Mouse (Mus musculus): ENCODE measurements around the gene 0610012G03Rik. TPM values are rescaled to one million over a fixed set of nuclear protein-coding genes. Genes with fewer than 3 reads are reported as not detected.

Gene 0610012G03Rik
- 126 and 129 TPM in 2 replicates for polyA plus RNA-seq (2014; fragmentation: Nextera tagmentation; extraction: Ambion mirVana)

DNA sequence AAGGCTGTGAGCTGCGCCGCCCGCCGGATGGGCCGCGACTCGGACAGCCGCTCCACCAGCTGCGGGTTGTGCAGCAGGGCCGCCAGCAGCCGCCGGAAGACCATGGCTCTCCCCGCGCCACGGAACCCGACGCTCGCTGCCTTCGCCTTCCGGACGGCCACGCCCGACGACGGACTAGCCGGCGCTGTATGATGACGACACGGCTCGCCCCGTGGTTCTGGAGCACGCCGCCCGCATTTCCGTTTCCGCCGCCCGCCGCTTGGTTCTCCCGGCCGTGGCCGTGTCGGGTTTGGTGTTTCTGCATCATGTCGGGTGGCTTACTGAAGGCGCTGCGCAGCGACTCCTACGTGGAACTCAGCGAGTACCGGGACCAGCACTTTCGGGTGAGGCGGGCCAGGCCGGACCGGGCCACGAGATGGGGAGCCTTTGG lies at the start of gene 0610012G03Rik, which contains the start of gene Ncbp2:
TSS of gene 0610012G03Rik (minus strand) at position 150 of the 430 bp plus-strand sequence.
TSS of gene Ncbp2 (plus strand) at position 169 of the 430 bp plus-strand sequence.
- peak within 1 kb of the TSS; percentile 89 for H3K27ac ChIP-seq
- H3K9ac ChIP-seq, result peak within 1 kb of the TSS; percentile 85
- peak within 1 kb of the TSS; percentile 83 for H3K4me3 ChIP-seq (replicated peaks; ENCODE audit: low read length)
- WGBS, result under 1% methylated on average over 52 of the region's 55 CpGs
- peaks cover 18% of the 10 kb centered on the region for H3K36me3 ChIP-seq (replicated peaks; ENCODE audit: control insufficient read depth, insufficient read depth)
- DNase-seq (ENCODE audit: low spot score) (peak; percentile 99), ATAC-seq (ENCODE audit: low FRiP score) (peak; percentile 91)
- peaks cover 25% of the 10 kb centered on the region for H3K4me1 ChIP-seq (replicated peaks; ENCODE audit: control insufficient read depth, insufficient read depth, low read length)
- peak within 1 kb of the TSS; percentile 84 for H3K4me2 ChIP-seq (replicated peaks)
- no peaks in the 10 kb centered on the region for H3K27me3 ChIP-seq (ENCODE audit: control insufficient read depth, insufficient read depth, low read length)
- H3K9me3 ChIP-seq (ENCODE audit: control insufficient read depth, low read length), result no peaks in the 10 kb centered on the region

DNA sequence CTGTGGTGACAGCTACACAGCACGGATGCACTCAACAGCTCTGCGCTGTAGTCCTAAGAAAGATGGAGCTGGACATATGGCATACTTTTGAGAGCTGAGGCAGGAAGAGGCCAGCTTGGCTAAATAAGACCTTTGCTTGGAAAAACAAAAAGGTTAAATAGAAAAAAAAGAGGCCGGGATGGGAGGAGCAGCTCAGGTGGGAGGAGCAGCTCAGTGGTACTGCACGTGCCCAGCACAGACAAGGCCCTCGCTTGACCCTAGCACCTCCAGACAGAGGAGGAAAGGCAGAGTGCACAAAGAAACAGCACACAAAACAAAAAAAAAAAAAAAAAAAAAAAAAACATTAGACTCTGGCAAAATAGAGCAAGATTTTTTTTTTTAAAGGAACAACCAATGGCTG lies 48.1 kb upstream of the 0610012G03Rik start:
- WGBS, result 82% methylated on average over 5 of the region's 5 CpGs
- H3K4me3 ChIP-seq (replicated peaks; ENCODE audit: low read length), result no peak overlapping the region
- H3K4me2 ChIP-seq (replicated peaks), result no peak overlapping the region
- no peaks in the 10 kb centered on the region for H3K27me3 ChIP-seq (ENCODE audit: control insufficient read depth, insufficient read depth, low read length)
- DNase-seq (ENCODE audit: low spot score) (no peak), ATAC-seq (ENCODE audit: low FRiP score) (no peak)
- no peaks in the 10 kb centered on the region for H3K4me1 ChIP-seq (replicated peaks; ENCODE audit: control insufficient read depth, insufficient read depth, low read length)
- no peak overlapping the region for H3K9ac ChIP-seq
- peaks cover 12% of the 10 kb centered on the region for H3K36me3 ChIP-seq (replicated peaks; ENCODE audit: control insufficient read depth, insufficient read depth)
- H3K27ac ChIP-seq, result no peak overlapping the region
- H3K9me3 ChIP-seq (ENCODE audit: control insufficient read depth, low read length), result no peaks in the 10 kb centered on the region

DNA sequence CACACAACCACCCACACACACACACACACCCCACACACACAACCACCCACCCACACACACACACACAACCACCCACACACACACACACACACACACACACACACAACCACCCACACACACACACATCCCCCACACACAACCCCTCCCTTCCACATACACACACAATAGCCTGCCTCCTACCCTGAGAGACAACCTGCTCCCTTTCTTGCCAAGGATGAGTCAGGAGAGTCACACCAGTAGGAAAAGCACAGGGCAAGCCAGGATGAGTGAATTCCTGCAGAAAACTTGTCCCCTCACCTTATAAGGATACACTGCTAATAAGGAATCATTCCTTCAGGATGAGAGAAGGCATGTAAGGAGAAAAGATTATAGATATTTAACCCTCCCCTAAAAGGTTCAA lies 45.7 kb upstream of the 0610012G03Rik start:
- Histone ChIP-seq H3K9ac (no peak overlapping the region), H3K4me3 (replicated peaks; ENCODE audit: low read length) (no peak overlapping the region), H3K4me2 (replicated peaks) (no peak overlapping the region), H3K9me3 (ENCODE audit: control insufficient read depth, low read length) (no peaks in the 10 kb centered on the region), H3K27me3 (ENCODE audit: control insufficient read depth, insufficient read depth, low read length) (no peaks in the 10 kb centered on the region), H3K27ac (no peak overlapping the region), H3K4me1 (replicated peaks; ENCODE audit: control insufficient read depth, insufficient read depth, low read length) (no peaks in the 10 kb centered on the region), H3K36me3 (replicated peaks; ENCODE audit: control insufficient read depth, insufficient read depth) (peaks cover 25% of the 10 kb centered on the region)
- ATAC-seq (ENCODE audit: low FRiP score) (no peak), DNase-seq (ENCODE audit: low spot score) (no peak)

DNA sequence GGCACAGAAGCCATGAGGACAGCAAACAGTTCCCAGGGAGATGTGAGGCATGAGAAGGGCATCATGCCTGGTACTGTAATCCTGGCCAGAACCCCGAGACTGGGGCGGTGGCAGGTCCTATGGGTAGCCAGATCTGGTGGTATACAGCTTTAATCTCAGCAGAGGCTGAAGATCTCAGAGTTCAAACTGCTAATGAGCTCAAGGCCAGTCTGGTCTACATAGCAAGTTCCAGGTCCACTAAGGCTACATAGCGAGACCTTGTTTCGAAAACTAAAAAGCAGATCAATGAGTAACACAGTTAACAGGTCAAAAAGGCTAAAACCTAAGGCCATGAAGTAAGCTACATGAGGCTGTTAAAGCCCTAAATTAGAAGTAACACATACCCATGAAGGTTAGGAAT lies 44.9 kb upstream of the 0610012G03Rik start:
- Histone ChIP-seq H3K27me3 (ENCODE audit: control insufficient read depth, insufficient read depth, low read length) (no peaks in the 10 kb centered on the region), H3K4me1 (replicated peaks; ENCODE audit: control insufficient read depth, insufficient read depth, low read length) (no peaks in the 10 kb centered on the region), H3K27ac (no peak overlapping the region), H3K9ac (no peak overlapping the region), H3K4me3 (replicated peaks; ENCODE audit: low read length) (no peak overlapping the region), H3K36me3 (replicated peaks; ENCODE audit: control insufficient read depth, insufficient read depth) (peaks cover 27% of the 10 kb centered on the region), H3K9me3 (ENCODE audit: control insufficient read depth, low read length) (no peaks in the 10 kb centered on the region), H3K4me2 (replicated peaks) (no peak overlapping the region)
- DNase-seq (ENCODE audit: low spot score) (no peak), ATAC-seq (ENCODE audit: low FRiP score) (no peak)
- 97% methylated on average over 4 of the region's 4 CpGs for WGBS

DNA sequence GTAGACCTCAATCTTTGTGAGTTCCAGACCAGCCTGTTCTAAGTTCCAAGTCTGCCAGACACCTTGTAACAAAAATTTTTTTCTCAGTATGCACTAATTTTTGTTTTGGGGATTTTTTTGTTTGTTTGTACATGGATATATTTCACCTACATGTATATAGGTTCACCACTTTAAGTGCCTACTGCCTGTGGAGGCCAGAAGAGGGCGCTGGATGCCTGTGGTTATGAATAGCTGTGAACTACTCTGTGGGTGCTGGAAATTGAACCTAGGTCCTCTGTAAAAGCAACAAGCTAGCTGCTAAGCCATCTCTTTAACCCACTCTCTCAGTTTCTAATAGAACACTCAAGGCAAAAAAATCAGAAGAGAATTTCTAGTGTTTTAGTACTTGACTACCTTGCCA lies 43.7 kb upstream of the 0610012G03Rik start:
- Histone ChIP-seq H3K4me2 (replicated peaks) (no peak overlapping the region), H3K4me3 (replicated peaks; ENCODE audit: low read length) (no peak overlapping the region), H3K9ac (no peak overlapping the region), H3K9me3 (ENCODE audit: control insufficient read depth, low read length) (no peaks in the 10 kb centered on the region), H3K4me1 (replicated peaks; ENCODE audit: control insufficient read depth, insufficient read depth, low read length) (no peaks in the 10 kb centered on the region), H3K27me3 (ENCODE audit: control insufficient read depth, insufficient read depth, low read length) (no peaks in the 10 kb centered on the region), H3K27ac (no peak overlapping the region), H3K36me3 (replicated peaks; ENCODE audit: control insufficient read depth, insufficient read depth) (peaks cover 35% of the 10 kb centered on the region)
- ATAC-seq (ENCODE audit: low FRiP score) (no peak), DNase-seq (ENCODE audit: low spot score) (no peak)
- 55% methylated on average over 1 of the region's 1 CpGs for WGBS

DNA sequence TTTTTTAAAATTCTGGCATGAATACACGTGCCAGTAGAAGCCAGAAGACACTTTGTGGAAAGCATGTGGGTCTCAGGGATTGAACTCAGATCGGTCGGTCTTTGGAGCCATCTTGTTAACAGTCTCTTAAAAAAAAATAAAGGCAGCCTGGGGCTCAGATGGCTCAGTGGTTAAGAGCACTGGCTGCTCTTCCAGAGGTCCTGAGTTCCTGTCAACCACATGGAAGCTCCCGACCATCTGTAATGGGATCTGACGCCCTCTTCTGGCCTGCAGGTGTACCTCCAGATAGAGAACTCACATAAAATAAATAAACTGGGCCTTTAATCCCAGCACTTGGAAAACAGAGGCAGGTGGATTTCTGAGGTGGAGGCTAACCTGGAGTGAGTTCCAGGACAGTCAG lies 32.7 kb upstream of the 0610012G03Rik start:
- peaks cover 68% of the 10 kb centered on the region for H3K36me3 ChIP-seq (replicated peaks; ENCODE audit: control insufficient read depth, insufficient read depth)
- H3K9me3 ChIP-seq (ENCODE audit: control insufficient read depth, low read length), result no peaks in the 10 kb centered on the region
- ATAC-seq (ENCODE audit: low FRiP score), result no peak
- H3K4me3 ChIP-seq (replicated peaks; ENCODE audit: low read length), result no peak overlapping the region
- H3K27ac ChIP-seq, result no peak overlapping the region
- no peak overlapping the region for H3K4me2 ChIP-seq (replicated peaks)
- H3K4me1 ChIP-seq (replicated peaks; ENCODE audit: control insufficient read depth, insufficient read depth, low read length), result no peaks in the 10 kb centered on the region
- no peak overlapping the region for H3K9ac ChIP-seq
- no peaks in the 10 kb centered on the region for H3K27me3 ChIP-seq (ENCODE audit: control insufficient read depth, insufficient read depth, low read length)
- WGBS, result 76% methylated on average over 5 of the region's 5 CpGs
- DNase-seq (ENCODE audit: low spot score), result no peak

DNA sequence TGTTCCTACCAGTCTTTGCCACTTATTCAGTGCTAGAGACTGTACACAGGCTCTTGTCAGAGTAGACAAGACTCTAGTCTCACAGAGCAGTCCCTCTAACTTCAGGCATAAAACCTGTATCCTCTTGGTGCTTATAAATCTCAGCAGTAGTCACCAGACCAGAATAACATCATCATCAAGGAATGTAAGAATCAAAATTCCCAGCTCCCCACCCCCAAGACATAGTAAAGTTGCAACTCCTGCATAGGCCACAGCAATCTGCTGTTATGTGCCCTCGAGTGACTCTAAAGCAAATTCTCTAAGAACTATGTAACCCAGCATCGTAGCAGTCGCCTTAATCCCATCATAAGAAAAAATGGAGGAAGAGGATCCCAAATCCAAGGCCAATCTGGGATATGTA lies 31.2 kb upstream of the 0610012G03Rik start:
- Histone ChIP-seq H3K4me1 (replicated peaks; ENCODE audit: control insufficient read depth, insufficient read depth, low read length) (no peaks in the 10 kb centered on the region), H3K9ac (no peak overlapping the region), H3K27ac (no peak overlapping the region), H3K4me3 (replicated peaks; ENCODE audit: low read length) (no peak overlapping the region), H3K4me2 (replicated peaks) (no peak overlapping the region), H3K9me3 (ENCODE audit: control insufficient read depth, low read length) (no peaks in the 10 kb centered on the region), H3K27me3 (ENCODE audit: control insufficient read depth, insufficient read depth, low read length) (no peaks in the 10 kb centered on the region), H3K36me3 (replicated peaks; ENCODE audit: control insufficient read depth, insufficient read depth) (peaks cover 69% of the 10 kb centered on the region)
- ATAC-seq (ENCODE audit: low FRiP score), result no peak
- no peak for DNase-seq (ENCODE audit: low spot score)
- 95% methylated on average over 3 of the region's 3 CpGs for WGBS

DNA sequence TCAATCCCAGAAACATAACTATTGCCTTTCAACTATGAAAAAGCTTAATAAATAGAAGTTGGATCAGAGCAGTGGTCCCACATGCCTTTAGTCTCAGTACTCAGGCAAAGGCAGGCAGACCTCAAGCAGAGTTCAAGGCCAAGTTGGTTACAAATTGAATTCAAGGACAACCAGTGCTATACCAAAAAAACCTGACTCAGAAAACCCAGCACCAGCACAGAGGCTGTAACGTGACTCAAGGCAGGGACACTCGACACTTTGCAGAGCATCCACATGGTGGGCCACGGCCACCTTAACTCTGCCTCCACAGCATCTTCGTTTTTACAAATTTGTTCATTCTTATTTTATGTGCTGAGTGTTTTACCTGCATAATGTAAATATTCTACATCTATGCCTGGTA lies 27.0 kb upstream of the 0610012G03Rik start:
- Histone ChIP-seq H3K27me3 (ENCODE audit: control insufficient read depth, insufficient read depth, low read length) (no peaks in the 10 kb centered on the region), H3K4me3 (replicated peaks; ENCODE audit: low read length) (no peak overlapping the region), H3K4me2 (replicated peaks) (no peak overlapping the region), H3K9me3 (ENCODE audit: control insufficient read depth, low read length) (no peaks in the 10 kb centered on the region), H3K4me1 (replicated peaks; ENCODE audit: control insufficient read depth, insufficient read depth, low read length) (no peaks in the 10 kb centered on the region), H3K27ac (no peak overlapping the region), H3K36me3 (replicated peaks; ENCODE audit: control insufficient read depth, insufficient read depth) (peaks cover 79% of the 10 kb centered on the region), H3K9ac (no peak overlapping the region)
- no peak for DNase-seq (ENCODE audit: low spot score)
- no peak for ATAC-seq (ENCODE audit: low FRiP score)
- WGBS, result 97% methylated on average over 4 of the region's 4 CpGs

DNA sequence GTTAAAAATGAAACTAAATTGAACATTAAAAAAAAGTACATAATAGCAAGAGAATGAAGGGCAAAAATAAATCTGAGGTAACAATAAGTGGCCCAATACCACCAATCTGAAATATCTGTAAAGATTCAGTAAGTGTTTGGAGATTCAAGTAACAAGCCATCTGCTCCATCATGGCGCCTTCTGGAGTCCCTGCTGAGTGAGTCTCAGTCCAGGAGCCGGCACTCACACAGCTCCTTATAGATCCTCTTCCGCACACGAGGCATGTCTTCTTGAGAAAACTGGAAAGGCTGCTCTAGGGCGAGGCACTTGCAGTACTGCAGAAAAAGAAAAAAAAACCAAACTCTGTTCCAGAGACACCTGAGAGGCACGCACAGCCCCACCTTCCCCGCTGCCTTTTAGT lies 14.9 kb upstream of the 0610012G03Rik start:
- Histone ChIP-seq H3K4me3 (replicated peaks; ENCODE audit: low read length) (no peak overlapping the region), H3K27me3 (ENCODE audit: control insufficient read depth, insufficient read depth, low read length) (no peaks in the 10 kb centered on the region), H3K9ac (no peak overlapping the region), H3K9me3 (ENCODE audit: control insufficient read depth, low read length) (no peaks in the 10 kb centered on the region), H3K27ac (no peak overlapping the region), H3K4me1 (replicated peaks; ENCODE audit: control insufficient read depth, insufficient read depth, low read length) (no peaks in the 10 kb centered on the region), H3K4me2 (replicated peaks) (no peak overlapping the region), H3K36me3 (replicated peaks; ENCODE audit: control insufficient read depth, insufficient read depth) (peaks cover 94% of the 10 kb centered on the region)
- DNase-seq (ENCODE audit: low spot score) (no peak), ATAC-seq (ENCODE audit: low FRiP score) (no peak)
- WGBS, result 90% methylated on average over 7 of the region's 7 CpGs

DNA sequence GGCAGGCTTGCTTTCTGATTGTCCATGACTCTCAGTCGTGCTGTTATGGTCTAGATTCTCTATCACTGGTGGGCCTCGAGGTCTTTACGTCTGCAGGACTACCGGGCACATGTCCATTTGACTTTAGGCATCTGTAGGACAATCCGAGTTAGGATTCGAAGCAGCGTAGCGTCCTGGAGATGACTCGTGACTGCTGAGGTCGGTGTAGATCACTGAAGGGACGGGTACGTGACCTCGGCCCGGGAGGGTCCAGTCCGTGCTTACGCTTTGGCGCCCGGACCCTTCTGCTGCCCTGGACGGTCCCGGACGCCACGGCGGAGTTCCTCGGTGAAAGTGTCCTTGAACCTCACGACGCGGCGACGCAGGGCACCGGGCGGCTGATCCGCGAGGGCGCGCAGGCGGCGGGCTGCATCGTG lies 385 bp downstream of the 0610012G03Rik start:
- no peaks in the 10 kb centered on the region for H3K27me3 ChIP-seq (ENCODE audit: control insufficient read depth, insufficient read depth, low read length)
- H3K9me3 ChIP-seq (ENCODE audit: control insufficient read depth, low read length), result no peaks in the 10 kb centered on the region
- H3K27ac ChIP-seq, result peak overlapping the region; percentile 89
- DNase-seq (ENCODE audit: low spot score) (no peak), ATAC-seq (ENCODE audit: low FRiP score) (no peak)
- peaks cover 18% of the 10 kb centered on the region for H3K36me3 ChIP-seq (replicated peaks; ENCODE audit: control insufficient read depth, insufficient read depth)
- H3K4me2 ChIP-seq (replicated peaks), result peak overlapping the region; percentile 84
- H3K9ac ChIP-seq, result peak overlapping the region; percentile 85
- peak overlapping the region; percentile 83 for H3K4me3 ChIP-seq (replicated peaks; ENCODE audit: low read length)
- H3K4me1 ChIP-seq (replicated peaks; ENCODE audit: control insufficient read depth, insufficient read depth, low read length), result peaks cover 25% of the 10 kb centered on the region
- WGBS, result under 1% methylated on average over 38 of the region's 38 CpGs

Measured in hindbrain, embryonic 14.5 days (tissue).